Mouse (Mus musculus): Measurements from ENCODE around the gene Leap2.

DNA sequence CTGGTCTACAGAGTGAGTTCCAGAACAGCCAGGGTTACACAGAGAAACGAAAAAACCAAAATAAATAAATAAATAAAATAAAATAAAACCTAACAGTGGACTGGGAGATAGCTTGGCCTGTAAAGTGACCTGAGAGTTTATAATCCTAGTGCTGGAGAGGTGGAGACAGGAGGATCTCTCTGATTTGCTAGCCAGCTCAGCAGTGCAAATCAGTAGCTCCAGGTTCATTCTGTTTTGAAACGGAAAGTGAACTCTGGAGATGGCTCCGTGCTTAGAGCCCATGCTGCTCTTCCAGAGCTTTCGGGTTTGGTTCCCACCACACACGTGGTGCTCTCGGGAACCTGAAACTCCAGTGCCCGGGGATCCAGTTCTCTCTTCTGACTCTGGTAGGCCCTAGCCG lies 25.0 kb upstream of the Leap2 start:
- no peak for TF ChIP-seq EP300 (optimal IDR thresholded peaks at IDR 0.05)
- no peak for TF ChIP-seq CTCF (IDR thresholded peaks at IDR 0.05; ENCODE audit: low read depth)
